Mouse (Mus musculus) embryonic fibroblast, embryonic 13.5 days (primary cell): ENCODE results near the gene Rbfox3.

Source experiments
- CTCF ChIP-seq: IDR thresholded peaks from 2 replicates; pipeline ENCODE4 v1.5.1; 2011; ENCODE audit warnings: mild to moderate bottlenecking, control low read depth, low read length, moderate library complexity, borderline replicate concordance; ENCODE audit not compliant: insufficient read depth
- POLR2A ChIP-seq: IDR thresholded peaks from 2 replicates; pipeline ENCODE4 v1.6.1; 2011; ENCODE audit warnings: low read depth, mild to moderate bottlenecking, control low read depth, low read length, moderate library complexity

- no peak for TF ChIP-seq CTCF
- TF ChIP-seq POLR2A = no peak
These were observed 16.6 kb downstream of the Rbfox3 start for GRCm38 (mm10) chr11:118894835-118895234.
